Mouse (Mus musculus): ENCODE measurements around the gene Cox8b. TPM values are rescaled to one million over a fixed set of nuclear protein-coding genes. Genes with fewer than 3 reads are reported as not detected.

Cox8b gene
- polyA plus RNA-seq, 1 experiment from 2014 or later = not detected

- ChIA-PET POLR2A (interaction anchor here (1.0 to 1.6 kb wide), 2 partner anchors 15 to 23 kb away, joined by 3 to 10 read pairs; partner anchors contain the start of genes Bet1l, Gm45785 and Ric8a), CTCF (interaction anchor here (1.5 to 2.9 kb wide), 2 partner anchors 20 to 23 kb away, joined by 4 to 13 read pairs; no protein-coding TSS in a partner anchor)
- H3K27me3 ChIP-seq = no peaks in the 10 kb centered on the region
- ATAC-seq = no peak
- TF ChIP-seq CTCF (IDR thresholded peaks at IDR 0.05) = no peak
- no peak for DNase-seq (ENCODE audit: low read depth, low spot score)
- in situ Hi-C loops (cut with MboI; ENCODE audit: low pct_unique_long_range_greater_than_20kb) = no loop called here
Measured at GRCm38 (mm10) chr7:140880419-140880818, 19.8 kb downstream of the Cox8b start.

- CTCF ChIA-PET = interaction anchor here (1.0 to 1.5 kb wide), 2 partner anchors 9 to 30 kb away, joined by 3 read pairs; no protein-coding TSS in a partner anchor
- TF ChIP-seq CTCF (IDR thresholded peaks at IDR 0.05) = no peak
- H3K27me3 ChIP-seq = no peaks in the 10 kb centered on the region
- DNase-seq (ENCODE audit: low read depth, low spot score) = no peak
- POLR2A ChIA-PET = no interaction called here
- no peak for ATAC-seq
- in situ Hi-C loops (cut with MboI; ENCODE audit: low pct_unique_long_range_greater_than_20kb) = no loop called here
Measured at GRCm38 (mm10) chr7:140879355-140879754, 20.9 kb downstream of the Cox8b start.

- CTCF ChIA-PET = no interaction called here
- ATAC-seq = no peak
- in situ Hi-C loops (cut with MboI; ENCODE audit: low pct_unique_long_range_greater_than_20kb) = no loop called here
Measured at GRCm38 (mm10) chr7:140877364-140877763, 22.9 kb downstream of the Cox8b start.

GRCm38 (mm10) chr7:140874224-140874623 is 26.0 kb downstream of the Cox8b start:
- in situ Hi-C loops (cut with MboI; ENCODE audit: low pct_unique_long_range_greater_than_20kb) = no loop called here
- ATAC-seq (no peak), DNase-seq (ENCODE audit: low read depth, low spot score) (no peak)
- H3K27me3 ChIP-seq = no peaks in the 10 kb centered on the region
- POLR2A ChIA-PET = interaction anchor here (1.2 kb wide), 1 partner anchor 23 kb away, joined by 3 read pairs; no protein-coding TSS in a partner anchor
- CTCF ChIA-PET = no interaction called here
- TF ChIP-seq CTCF (IDR thresholded peaks at IDR 0.05) = no peak

More at GRCm38 (mm10) chr7:140877364-140877763, 22.9 kb downstream of the Cox8b start:
- no peak for TF ChIP-seq CTCF (IDR thresholded peaks at IDR 0.05)
- no peaks in the 10 kb centered on the region for H3K27me3 ChIP-seq
- POLR2A ChIA-PET = no interaction called here
- DNase-seq (ENCODE audit: low read depth, low spot score) = no peak

GRCm38 (mm10) chr7:140864761-140865160 is 35.5 kb downstream of the Cox8b start:
- H3K27me3 ChIP-seq = no peaks in the 10 kb centered on the region
- ChIA-PET POLR2A (interaction anchor here (1.6 kb wide), 1 partner anchor 16 kb away, joined by 3 read pairs; no protein-coding TSS in a partner anchor), CTCF (interaction anchor here (1.4 kb wide), 1 partner anchor 32 kb away, joined by 3 read pairs; no protein-coding TSS in a partner anchor)
- DNase-seq (ENCODE audit: low read depth, low spot score) (no peak), ATAC-seq (no peak)
- in situ Hi-C loops (cut with MboI; ENCODE audit: low pct_unique_long_range_greater_than_20kb) = no loop called here
- no peak for TF ChIP-seq CTCF (IDR thresholded peaks at IDR 0.05)

GRCm38 (mm10) chr7:140860728-140861127 is 39.5 kb downstream of the Cox8b start:
- in situ Hi-C loops (cut with MboI; ENCODE audit: low pct_unique_long_range_greater_than_20kb) = no loop called here
- ChIA-PET CTCF (interaction anchor here (1.5 to 4.5 kb wide), 2 partner anchors 11 to 20 kb away, joined by 4 to 22 read pairs; no protein-coding TSS in a partner anchor), POLR2A (no interaction called here)
- no peak for ATAC-seq
- H3K27me3 ChIP-seq = no peaks in the 10 kb centered on the region
- TF ChIP-seq CTCF (IDR thresholded peaks at IDR 0.05) = no peak
- DNase-seq (ENCODE audit: low read depth, low spot score) = no peak

GRCm38 (mm10) chr7:140859997-140860396 is 40.2 kb downstream of the Cox8b start:
- no peak for TF ChIP-seq CTCF (IDR thresholded peaks at IDR 0.05)
- ChIA-PET CTCF (interaction anchor here (1.5 to 4.5 kb wide), 2 partner anchors 11 to 21 kb away, joined by 4 to 22 read pairs; no protein-coding TSS in a partner anchor), POLR2A (interaction anchor here (1.6 kb wide), 1 partner anchor 8 kb away, joined by 5 read pairs; no protein-coding TSS in a partner anchor)

GRCm38 (mm10) chr7:140858746-140859145 is 41.5 kb downstream of the Cox8b start:
- no peaks in the 10 kb centered on the region for H3K27me3 ChIP-seq
- ChIA-PET CTCF (interaction anchor here (1.5 to 4.5 kb wide), 2 partner anchors 13 to 27 kb away, joined by 3 to 22 read pairs; no protein-coding TSS in a partner anchor), POLR2A (interaction anchor here (1.6 kb wide), 1 partner anchor 10 kb away, joined by 5 read pairs; no protein-coding TSS in a partner anchor)
- ATAC-seq (no peak), DNase-seq (ENCODE audit: low read depth, low spot score) (no peak)
- in situ Hi-C loops (cut with MboI; ENCODE audit: low pct_unique_long_range_greater_than_20kb) = no loop called here
- no peak for TF ChIP-seq CTCF (IDR thresholded peaks at IDR 0.05)

More at GRCm38 (mm10) chr7:140859997-140860396, 40.2 kb downstream of the Cox8b start:
- no peak for ATAC-seq
- DNase-seq (ENCODE audit: low read depth, low spot score) = no peak
- no peaks in the 10 kb centered on the region for H3K27me3 ChIP-seq
- in situ Hi-C loops (cut with MboI; ENCODE audit: low pct_unique_long_range_greater_than_20kb) = no loop called here

- CTCF ChIA-PET = interaction anchor here (1.2 to 4.5 kb wide), 4 partner anchors 14 to 45 kb away, joined by 3 to 22 read pairs (median 3); no protein-coding TSS in a partner anchor
- in situ Hi-C loops (cut with MboI; ENCODE audit: low pct_unique_long_range_greater_than_20kb) = no loop called here
- DNase-seq (ENCODE audit: low read depth, low spot score) = no peak
Measured at GRCm38 (mm10) chr7:140857550-140858505, 42.4 kb downstream of the Cox8b start, which contains the start of gene Bet1l. TSS of gene Bet1l (minus strand) at chr7:140857577.

More at GRCm38 (mm10) chr7:140857550-140858505, 42.4 kb downstream of the Cox8b start, which contains the start of gene Bet1l:
- POLR2A ChIA-PET = interaction anchor here (1.0 to 2.3 kb wide), 3 partner anchors 10 to 24 kb away, joined by 3 to 10 read pairs (median 6); partner anchors contain the start of genes Odf3, Psmd13 and Sirt3
- TF ChIP-seq CTCF (IDR thresholded peaks at IDR 0.05) = no peak
- ATAC-seq = peak; percentile 2
- no peaks in the 10 kb centered on the region for H3K27me3 ChIP-seq

Data from Patski (cell line).